Mouse (Mus musculus): ENCODE data around the gene Ercc6. TPM values are rescaled to one million over a fixed set of nuclear protein-coding genes. Genes with fewer than 3 reads are reported as not detected.

The Ercc6 gene
- polyA plus RNA-seq, 1 experiment from 2014 or later: 12.9 TPM

DNA sequence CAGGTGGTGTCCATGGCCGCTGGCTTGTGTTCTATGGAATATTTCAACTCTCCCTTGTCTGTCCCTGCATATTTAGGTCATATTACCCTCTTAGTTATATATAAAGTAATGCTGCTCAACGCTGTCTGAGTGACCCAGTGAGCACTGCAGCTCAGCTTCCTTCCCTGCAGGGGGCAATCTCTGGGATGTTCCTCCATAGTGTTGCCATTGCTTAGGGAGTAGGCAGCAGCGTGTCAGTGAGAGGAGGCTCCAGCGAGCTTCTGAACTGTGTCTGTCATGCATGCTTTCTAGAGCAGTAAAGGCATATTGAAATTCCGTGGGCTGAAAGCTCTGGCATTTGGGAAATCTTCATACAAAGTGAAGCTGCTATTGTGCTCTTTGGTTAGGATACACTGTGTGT is 38.5 kb downstream of the Ercc6 start:
- Histone ChIP-seq H3K9me3 (ENCODE audit: low read length) (no peaks in the 10 kb centered on the region), H3K4me1 (ENCODE audit: insufficient read depth, low read depth, low read length) (no peaks in the 10 kb centered on the region), H3K9ac (replicated peaks; ENCODE audit: low read depth) (no peak overlapping the region), H3K36me3 (ENCODE audit: insufficient read depth, low read length) (peaks cover 7% of the 10 kb centered on the region; the same call in 1 of the 2 replicates), H3K4me3 (ENCODE audit: low read depth, low read length) (no peak overlapping the region), H3K27me3 (replicated peaks; ENCODE audit: insufficient read depth, low read length) (no peaks in the 10 kb centered on the region), H3K4me2 (replicated peaks; ENCODE audit: low read depth, low read length) (no peak overlapping the region), H3K27ac (ENCODE audit: low read length) (no peak overlapping the region)
- ATAC-seq (no peak), DNase-seq (ENCODE audit: low spot score) (no peak)
- TF ChIP-seq EP300 (IDR thresholded peaks at IDR 0.05) (no peak), CTCF (IDR thresholded peaks at IDR 0.05) (peak; percentile 30)
- 78% methylated on average over 5 of the region's 5 CpGs for WGBS

DNA sequence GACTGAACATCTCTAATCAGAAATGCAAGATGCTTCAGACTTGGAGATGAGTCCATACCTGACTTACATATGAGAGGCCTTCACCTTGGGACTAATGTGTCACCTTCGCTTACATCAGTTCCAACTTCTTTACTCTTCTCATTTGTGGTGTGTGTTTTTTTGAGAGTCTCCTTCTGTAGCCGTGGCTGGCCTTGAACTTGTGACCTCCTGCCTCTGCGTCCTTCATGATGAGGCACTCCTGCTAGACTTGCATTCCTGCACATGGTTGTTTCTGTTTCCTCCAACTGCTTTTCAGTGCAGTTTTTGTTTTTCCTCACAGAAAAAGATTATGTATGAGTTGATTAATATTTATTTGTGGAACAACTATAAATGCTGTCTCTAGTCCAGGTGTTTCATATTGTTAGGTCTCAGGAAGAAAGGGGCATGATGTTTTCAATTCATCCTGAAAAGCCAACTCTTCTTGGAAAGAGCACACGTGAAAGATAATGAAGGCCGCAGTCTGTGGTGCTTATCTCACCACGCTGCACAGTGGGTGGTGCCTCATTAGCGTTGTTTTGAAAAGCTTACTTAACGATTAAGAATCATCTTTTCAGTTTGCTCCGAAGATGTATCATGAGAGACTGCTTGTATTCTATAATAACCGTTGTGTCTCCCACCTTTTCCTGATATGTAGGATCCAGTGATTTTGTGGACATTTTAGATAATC is 40.0 kb downstream of the Ercc6 start:
- ATAC-seq: no peak
- no peak for DNase-seq (ENCODE audit: low spot score)
- Histone ChIP-seq H3K27ac (ENCODE audit: low read length) (no peak overlapping the region), H3K9ac (replicated peaks; ENCODE audit: low read depth) (no peak overlapping the region), H3K4me1 (ENCODE audit: insufficient read depth, low read depth, low read length) (no peaks in the 10 kb centered on the region), H3K9me3 (ENCODE audit: low read length) (no peaks in the 10 kb centered on the region), H3K4me3 (ENCODE audit: low read depth, low read length) (no peak overlapping the region), H3K36me3 (ENCODE audit: insufficient read depth, low read length) (peaks cover 10% of the 10 kb centered on the region), H3K4me2 (replicated peaks; ENCODE audit: low read depth, low read length) (no peak overlapping the region), H3K27me3 (replicated peaks; ENCODE audit: insufficient read depth, low read length) (no peaks in the 10 kb centered on the region)
- TF ChIP-seq EP300 (IDR thresholded peaks at IDR 0.05) (no peak), CTCF (IDR thresholded peaks at IDR 0.05) (no peak)
- WGBS: 82% methylated on average over 10 of the region's 10 CpGs

DNA sequence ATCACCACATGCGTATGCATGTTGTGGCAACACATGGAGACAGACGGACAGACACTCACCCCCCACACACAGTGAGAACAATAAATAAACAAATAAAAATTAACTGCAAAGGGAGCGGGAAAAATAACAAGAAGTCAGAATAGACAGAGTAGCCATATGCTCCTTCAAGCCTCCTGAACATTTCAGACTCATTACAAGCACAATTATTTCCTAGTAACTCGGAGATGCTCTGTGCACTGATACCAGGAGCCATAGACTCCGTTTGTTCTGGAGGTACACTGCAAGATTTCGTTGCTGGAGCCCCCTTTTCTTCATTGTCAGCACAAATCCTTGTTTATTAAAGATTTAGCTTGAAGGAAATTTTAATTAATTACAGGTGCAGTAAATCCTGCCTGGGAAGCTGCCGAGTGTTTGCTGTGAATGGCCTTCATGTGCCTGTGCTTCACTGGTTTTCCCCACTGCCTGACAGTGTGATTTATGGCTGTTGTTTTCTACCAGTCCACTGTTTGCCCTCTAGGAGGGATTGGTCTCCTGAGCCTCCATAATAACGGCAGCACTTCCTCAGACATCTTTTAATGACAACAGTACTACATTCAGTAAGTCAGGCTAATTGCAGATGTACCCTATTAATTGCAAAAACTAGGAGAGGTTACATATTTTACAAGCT is 41.7 kb downstream of the Ercc6 start:
- DNase-seq (ENCODE audit: low spot score) (no peak), ATAC-seq (no peak)
- Histone ChIP-seq H3K4me2 (replicated peaks; ENCODE audit: low read depth, low read length) (no peak overlapping the region), H3K36me3 (ENCODE audit: insufficient read depth, low read length) (peaks cover 16% of the 10 kb centered on the region), H3K27me3 (replicated peaks; ENCODE audit: insufficient read depth, low read length) (no peaks in the 10 kb centered on the region), H3K9me3 (ENCODE audit: low read length) (no peaks in the 10 kb centered on the region), H3K4me3 (ENCODE audit: low read depth, low read length) (no peak overlapping the region), H3K27ac (ENCODE audit: low read length) (no peak overlapping the region), H3K4me1 (ENCODE audit: insufficient read depth, low read depth, low read length) (no peaks in the 10 kb centered on the region), H3K9ac (replicated peaks; ENCODE audit: low read depth) (no peak overlapping the region)
- TF ChIP-seq CTCF (IDR thresholded peaks at IDR 0.05) (no peak), EP300 (IDR thresholded peaks at IDR 0.05) (no peak)
- 71% methylated on average over 8 of the region's 8 CpGs for WGBS

- no peak overlapping the region for H3K4me3 ChIP-seq (ENCODE audit: low read depth, low read length)
- H3K4me2 ChIP-seq (replicated peaks; ENCODE audit: low read depth, low read length): no peak overlapping the region
- TF ChIP-seq CTCF (IDR thresholded peaks at IDR 0.05) (no peak), EP300 (IDR thresholded peaks at IDR 0.05) (no peak)
- H3K9me3 ChIP-seq (ENCODE audit: low read length): no peaks in the 10 kb centered on the region
- DNase-seq (ENCODE audit: low spot score) (no peak), ATAC-seq (no peak)
- peaks cover 37% of the 10 kb centered on the region for H3K36me3 ChIP-seq (ENCODE audit: insufficient read depth, low read length)
- no peaks in the 10 kb centered on the region for H3K27me3 ChIP-seq (replicated peaks; ENCODE audit: insufficient read depth, low read length)
- WGBS: 92% methylated on average over 3 of the region's 3 CpGs
- H3K4me1 ChIP-seq (ENCODE audit: insufficient read depth, low read depth, low read length): no peaks in the 10 kb centered on the region
- no peak overlapping the region for H3K9ac ChIP-seq (replicated peaks; ENCODE audit: low read depth)
- no peak overlapping the region for H3K27ac ChIP-seq (ENCODE audit: low read length)
These were observed 48.1 kb downstream of the Ercc6 start for GRCm38 (mm10) chr14:32561428-32561827.

- H3K4me2 ChIP-seq (replicated peaks; ENCODE audit: low read depth, low read length): no peak overlapping the region
- TF ChIP-seq EP300 (IDR thresholded peaks at IDR 0.05): no peak
- TF ChIP-seq CTCF (IDR thresholded peaks at IDR 0.05): no peak
- H3K9me3 ChIP-seq (ENCODE audit: low read length): no peaks in the 10 kb centered on the region
- H3K27ac ChIP-seq (ENCODE audit: low read length): no peak overlapping the region
- no peaks in the 10 kb centered on the region for H3K27me3 ChIP-seq (replicated peaks; ENCODE audit: insufficient read depth, low read length)
- no peak overlapping the region for H3K9ac ChIP-seq (replicated peaks; ENCODE audit: low read depth)
- 91% methylated on average over 6 of the region's 6 CpGs for WGBS
- no peak for ATAC-seq
- no peak overlapping the region for H3K4me3 ChIP-seq (ENCODE audit: low read depth, low read length)
- no peaks in the 10 kb centered on the region for H3K4me1 ChIP-seq (ENCODE audit: insufficient read depth, low read depth, low read length)
- peaks cover 45% of the 10 kb centered on the region for H3K36me3 ChIP-seq (ENCODE audit: insufficient read depth, low read length)
- DNase-seq (ENCODE audit: low spot score): no peak
These were observed 50.3 kb downstream of the Ercc6 start for GRCm38 (mm10) chr14:32563661-32564060.

DNA sequence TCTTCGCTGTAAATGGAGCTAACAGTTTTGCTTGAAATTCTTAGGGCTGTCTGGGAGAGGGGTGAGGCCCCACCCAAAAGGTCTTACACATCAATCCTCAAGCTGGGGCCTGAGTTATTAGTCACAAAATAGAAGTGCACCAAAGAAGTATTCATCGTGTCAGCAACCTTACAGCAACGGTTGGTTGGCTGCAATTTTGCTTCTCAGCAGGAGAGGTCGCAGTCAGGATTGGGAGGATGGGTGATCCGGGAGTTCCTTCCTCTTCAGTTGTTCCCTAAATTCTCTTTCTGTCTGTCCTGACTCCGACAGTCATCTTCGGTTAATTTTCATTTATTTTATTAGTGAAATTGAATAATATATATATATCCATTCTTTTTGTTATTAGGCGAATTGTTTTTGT is 59.2 kb downstream of the Ercc6 start:
- no peak; the same call in 1 of the 2 replicates for TF ChIP-seq CTCF (IDR thresholded peaks at IDR 0.05)
- TF ChIP-seq EP300 (IDR thresholded peaks at IDR 0.05): no peak
- WGBS: 61% methylated on average over 8 of the region's 8 CpGs
- ATAC-seq: no peak
- no peaks in the 10 kb centered on the region for H3K27me3 ChIP-seq (replicated peaks; ENCODE audit: insufficient read depth, low read length)
- no peak overlapping the region for H3K27ac ChIP-seq (ENCODE audit: low read length)
- no peak overlapping the region for H3K4me2 ChIP-seq (replicated peaks; ENCODE audit: low read depth, low read length)
- H3K9me3 ChIP-seq (ENCODE audit: low read length): no peaks in the 10 kb centered on the region
- DNase-seq (ENCODE audit: low spot score): no peak
- no peaks in the 10 kb centered on the region for H3K4me1 ChIP-seq (ENCODE audit: insufficient read depth, low read depth, low read length)
- no peak overlapping the region for H3K9ac ChIP-seq (replicated peaks; ENCODE audit: low read depth)
- peaks cover 26% of the 10 kb centered on the region for H3K36me3 ChIP-seq (ENCODE audit: insufficient read depth, low read length)
- H3K4me3 ChIP-seq (ENCODE audit: low read depth, low read length): no peak overlapping the region

Data from lung, postnatal 0 days (tissue).